Mouse (Mus musculus) thymus, postnatal 4 days (tissue): Measurements from ENCODE around the gene Atp13a3.
"Not testable (repeated sequence)": the region's sequence is repeated elsewhere in the genome, so short reads cannot be mapped to it uniquely, and the experiment has no call there.

Source experiments
- DNase-seq: peaks from one replicate; pipeline ENCODE4 v3.0.0; 2021

Atp13a3 gene

GRCm38 (mm10) chr16:30410914-30411313 is 5.1 kb upstream of the Atp13a3 start:
- no peak for DNase-seq

GRCm38 (mm10) chr16:30407513-30407912 is 1.7 kb upstream of the Atp13a3 start:
- no peak for DNase-seq

GRCm38 (mm10) chr16:30403528-30403927 is 2.2 kb downstream of the Atp13a3 start:
- DNase-seq = no peak

- peak; percentile 34 for DNase-seq
Observed at GRCm38 (mm10) chr16:30397127-30398057, 8.4 kb downstream of the Atp13a3 start.

- no peak for DNase-seq
Observed at GRCm38 (mm10) chr16:30395136-30395535, 10.6 kb downstream of the Atp13a3 start.

GRCm38 (mm10) chr16:30390650-30391340 is 15.0 kb downstream of the Atp13a3 start:
- peak; percentile 21 for DNase-seq

GRCm38 (mm10) chr16:30389831-30390649 is 15.7 kb downstream of the Atp13a3 start:
- peak; percentile 66 for DNase-seq

- peak; percentile 84 for DNase-seq
Observed at GRCm38 (mm10) chr16:30389210-30389684, 16.5 kb downstream of the Atp13a3 start.

GRCm38 (mm10) chr16:30388522-30389209 is 17.1 kb downstream of the Atp13a3 start:
- peak; percentile 97 for DNase-seq

- peak; percentile 72 for DNase-seq
Observed at GRCm38 (mm10) chr16:30387871-30388460, 17.8 kb downstream of the Atp13a3 start.

- peak; percentile 38 for DNase-seq
Observed at GRCm38 (mm10) chr16:30386911-30387439, 18.8 kb downstream of the Atp13a3 start.

GRCm38 (mm10) chr16:30385531-30385930 is 20.2 kb downstream of the Atp13a3 start:
- DNase-seq = no peak

GRCm38 (mm10) chr16:30376237-30376636 is 29.5 kb downstream of the Atp13a3 start:
- no peak for DNase-seq

- DNase-seq = no peak
Observed at GRCm38 (mm10) chr16:30374927-30375326, 30.8 kb downstream of the Atp13a3 start.

GRCm38 (mm10) chr16:30374266-30374665 is 31.5 kb downstream of the Atp13a3 start:
- peak; percentile 45 for DNase-seq

- not testable (repeated sequence) for DNase-seq
Observed at GRCm38 (mm10) chr16:30373286-30373685, 32.5 kb downstream of the Atp13a3 start.

GRCm38 (mm10) chr16:30367395-30367794 is 38.4 kb downstream of the Atp13a3 start:
- DNase-seq = no peak

GRCm38 (mm10) chr16:30364604-30365003 is 41.2 kb downstream of the Atp13a3 start:
- DNase-seq = no peak

- no peak for DNase-seq
Observed at GRCm38 (mm10) chr16:30362528-30362927, 43.2 kb downstream of the Atp13a3 start.

GRCm38 (mm10) chr16:30353489-30353888 is 52.3 kb downstream of the Atp13a3 start:
- not testable (repeated sequence) for DNase-seq

GRCm38 (mm10) chr16:30314236-30314635 is 91.5 kb downstream of the Atp13a3 start:
- DNase-seq = no peak
